Mouse (Mus musculus) ES-E14 (cell line): Measurements from ENCODE around the gene Zfp952. TPM values are rescaled to one million over a fixed set of nuclear protein-coding genes. Genes with fewer than 3 reads are reported as not detected.
"Not testable (repeated sequence)": the region's sequence is repeated elsewhere in the genome, so short reads cannot be mapped to it uniquely, and the experiment has no call there.

Source experiments
- DNase-seq: peaks from one replicate; pipeline ENCODE4 v3.0.0-alpha.2; 2013; ENCODE audit warnings: low read depth, low spot score
- H3K27ac ChIP-seq: 2 replicates; pipeline ENCODE4 v1.5.1; 2012; ENCODE audit warnings: low read depth, mild to moderate bottlenecking, low read length, moderate library complexity, mixed read lengths; ENCODE audit not compliant: poor library complexity, insufficient read depth, severe bottlenecking
- H3K36me3 ChIP-seq: 2 replicates; pipeline ENCODE4 v1.6.1; 2012; ENCODE audit warnings: mild to moderate bottlenecking, low read length, moderate library complexity, mixed read lengths; ENCODE audit not compliant: control insufficient read depth, poor library complexity, insufficient read depth, severe bottlenecking
- H3K4me1 ChIP-seq, 2 experiments: fragments of 150-350 bp in 1 of 2; sonication (generic) in 1 of 2; 2 replicates each; pipeline ENCODE4 v1.6.1; 2012; ENCODE audit warnings: low read length in 2 of 2, mild to moderate bottlenecking in 1 of 2, mixed read lengths in 1 of 2; ENCODE audit not compliant: control insufficient read depth in 2 of 2, insufficient read depth in 2 of 2, poor library complexity in 1 of 2
- H3K4me3 ChIP-seq, 2 experiments: fragments of 150-350 bp in 1 of 2; sonication (generic) in 1 of 2; 2 replicates each; pipeline ENCODE4 v1.5.1; 2012; ENCODE audit warnings: low read length in 2 of 2, low read depth in 1 of 2, mild to moderate bottlenecking in 1 of 2, mixed read lengths in 1 of 2; ENCODE audit not compliant: insufficient read depth in 1 of 2, poor library complexity in 1 of 2, severe bottlenecking in 1 of 2
- H3K9ac ChIP-seq: 2 replicates; pipeline ENCODE4 v1.6.1; 2012; ENCODE audit warnings: low read depth, mild to moderate bottlenecking, low read length, mixed read lengths; ENCODE audit not compliant: poor library complexity, insufficient read depth, severe bottlenecking
- H3K9me3 ChIP-seq: fragments of 150-350 bp; sonication (generic); 2 replicates; pipeline ENCODE4 v1.6.1; 2012; ENCODE audit warnings: low read depth, mild to moderate bottlenecking, low read length; ENCODE audit not compliant: control insufficient read depth, insufficient read depth
- CHD2 ChIP-seq: IDR thresholded peaks from 2 replicates; pipeline ENCODE4 v1.6.1; 2014; ENCODE audit warnings: mild to moderate bottlenecking, low read depth, low read length, inconsistent platforms
- HCFC1 ChIP-seq: IDR thresholded peaks from 2 replicates; pipeline ENCODE4 v1.6.1; 2012; ENCODE audit warnings: low read length, inconsistent platforms, borderline replicate concordance; ENCODE audit not compliant: insufficient read depth
- MAFK ChIP-seq: IDR thresholded peaks from 2 replicates; pipeline ENCODE4 v1.6.1; 2014; ENCODE audit warnings: mild to moderate bottlenecking, low read depth, low read length, inconsistent platforms; ENCODE audit not compliant: insufficient read depth
- ZC3H11A ChIP-seq: IDR thresholded peaks from 2 replicates; pipeline ENCODE4 v1.6.1; 2012; ENCODE audit warnings: low read depth, mild to moderate bottlenecking, inconsistent platforms, low read length, borderline replicate concordance
- ZNF384 ChIP-seq: IDR thresholded peaks from 2 replicates; pipeline ENCODE4 v1.6.1; 2012; ENCODE audit warnings: low read depth, low read length, inconsistent platforms
- in situ Hi-C, 2 experiments: fragments of 600-800 bp; cut with MboI; formaldehyde crosslinking; loops; one replicate each; pipeline ENCODE4 v1.15.1; 2025; ENCODE audit warnings: low sequenced_read_pairs in 2 of 2, inconsistent platforms in 1 of 2; ENCODE audit not compliant: unreplicated experiment in 2 of 2
- total RNA-seq: library from RNA; depleted of rRNA; stranded (reverse); fragments of 300-350 nt; gene quantifications from 2 replicates; pipeline ENCODE4 v1.2.3, GENCODE M21; 2012

Zfp952 gene
- total RNA-seq, 1 experiment: 4.3 TPM

GRCm38 (mm10) chr17:32991965-32992698, 797 bp upstream of the Zfp952 start:
- Histone ChIP-seq H3K4me1 (peaks cover 0 to 4% of the 10 kb centered on the region in 2 experiments; a peak in 1 of 4 replicates), H3K36me3 (no peaks in the 10 kb centered on the region), H3K27ac (no peak overlapping the region), H3K4me3 (peak overlapping the region in 1 of 2 experiments; percentile 98; a peak in 2 of 4 replicates), H3K9me3 (no peaks in the 10 kb centered on the region), H3K9ac (no peak overlapping the region)
- in situ Hi-C loops: no loop called here
- DNase-seq: peak; percentile 22
- no peak for TF ChIP-seq ZNF384
- no peak for TF ChIP-seq CHD2
- no peak for TF ChIP-seq MAFK
- TF ChIP-seq HCFC1: no peak
- no peak for TF ChIP-seq ZC3H11A

- H3K9me3 ChIP-seq: no peaks in the 10 kb centered on the region
- in situ Hi-C loops: no loop called here
- TF ChIP-seq CHD2 (no peak), ZC3H11A (no peak), ZNF384 (no peak), MAFK (no peak), HCFC1 (no peak)
- H3K4me3 ChIP-seq: no peak overlapping the region
- H3K9ac ChIP-seq: no peak overlapping the region
- no peak for DNase-seq
- peaks cover 1% of the 10 kb centered on the region; the same call in 1 of the 2 replicates for H3K36me3 ChIP-seq
- peaks cover 0 to 4% of the 10 kb centered on the region in 2 experiments; a peak in 1 of 4 replicates for H3K4me1 ChIP-seq
- H3K27ac ChIP-seq: no peak overlapping the region
These were observed 5.6 kb downstream of the Zfp952 start for GRCm38 (mm10) chr17:32998492-32998891.

GRCm38 (mm10) chr17:33008337-33008736, 15.4 kb downstream of the Zfp952 start:
- Histone ChIP-seq H3K9me3 (no peaks in the 10 kb centered on the region), H3K4me3 (no peak overlapping the region), H3K36me3 (peaks cover 4% of the 10 kb centered on the region), H3K27ac (no peak overlapping the region), H3K9ac (no peak overlapping the region), H3K4me1 (no peaks in the 10 kb centered on the region)
- TF ChIP-seq CHD2: no peak
- TF ChIP-seq ZC3H11A: peak; percentile 56; the same call in 1 of the 2 replicates
- TF ChIP-seq MAFK: no peak
- in situ Hi-C loops: no loop called here
- DNase-seq: no peak

- H3K4me3 ChIP-seq, H3K4me1 ChIP-seq, H3K9me3 ChIP-seq, in situ Hi-C loops, H3K9ac ChIP-seq, H3K27ac ChIP-seq, DNase-seq: not testable (repeated sequence)
- peaks cover 11% of the 10 kb centered on the region for H3K36me3 ChIP-seq
These were observed 27.5 kb downstream of the Zfp952 start for GRCm38 (mm10) chr17:33020434-33020833.

- in situ Hi-C loops: no loop called here
- Histone ChIP-seq H3K27ac (no peak overlapping the region; the same call in 1 of the 2 replicates), H3K36me3 (no peaks in the 10 kb centered on the region), H3K4me1 (peaks cover 0 to 6% of the 10 kb centered on the region in 2 experiments; a peak in 1 of 4 replicates), H3K9ac (peak overlapping the region; percentile 86; the same call in 1 of the 2 replicates), H3K9me3 (no peaks in the 10 kb centered on the region), H3K4me3 (peak overlapping the region; percentile 77 to 100)
- TF ChIP-seq ZNF384 (no peak), MAFK (no peak), HCFC1 (no peak), CHD2 (no peak), ZC3H11A (no peak)
- no peak for DNase-seq
These were observed 39.4 kb downstream of the Zfp952 start for GRCm38 (mm10) chr17:33032376-33032775.
